Mouse (Mus musculus): ENCODE data around the gene Spns2.
"Not testable (repeated sequence)": the region's sequence is repeated elsewhere in the genome, so short reads cannot be mapped to it uniquely, and the experiment has no call there.

The Spns2 gene

GRCm38 (mm10) chr11:72471381-72471780 is 18.3 kb downstream of the Spns2 start:
- peak; percentile 70 for DNase-seq (ENCODE audit: low spot score)

- DNase-seq (ENCODE audit: low spot score), result no peak
Observed at GRCm38 (mm10) chr11:72470004-72470403, 19.7 kb downstream of the Spns2 start.

- peak; percentile 39 for DNase-seq (ENCODE audit: low spot score)
Observed at GRCm38 (mm10) chr11:72469217-72469616, 20.5 kb downstream of the Spns2 start.

- no peak for DNase-seq (ENCODE audit: low spot score)
Observed at GRCm38 (mm10) chr11:72468525-72468924, 21.2 kb downstream of the Spns2 start.

- DNase-seq (ENCODE audit: low spot score), result no peak
Observed at GRCm38 (mm10) chr11:72466694-72467507, 22.8 kb downstream of the Spns2 start.

GRCm38 (mm10) chr11:72465978-72466693 is 23.6 kb downstream of the Spns2 start:
- no peak for DNase-seq (ENCODE audit: low spot score)

GRCm38 (mm10) chr11:72464821-72465220 is 24.9 kb downstream of the Spns2 start:
- DNase-seq (ENCODE audit: low spot score), result no peak

- DNase-seq (ENCODE audit: low spot score), result peak; percentile 60
Observed at GRCm38 (mm10) chr11:72461500-72461981, 28.2 kb downstream of the Spns2 start.

- DNase-seq (ENCODE audit: low spot score), result no peak
Observed at GRCm38 (mm10) chr11:72458502-72458901, 31.2 kb downstream of the Spns2 start.

- DNase-seq (ENCODE audit: low spot score), result no peak
Observed at GRCm38 (mm10) chr11:72457995-72458496, 31.7 kb downstream of the Spns2 start.

GRCm38 (mm10) chr11:72455694-72456093 is 34.0 kb downstream of the Spns2 start:
- DNase-seq (ENCODE audit: low spot score), result no peak

- DNase-seq (ENCODE audit: low spot score), result no peak
Observed at GRCm38 (mm10) chr11:72453105-72453953, 36.4 kb downstream of the Spns2 start.

GRCm38 (mm10) chr11:72452140-72452665 is 37.5 kb downstream of the Spns2 start:
- no peak for DNase-seq (ENCODE audit: low spot score)

GRCm38 (mm10) chr11:72447475-72447874 is 42.2 kb downstream of the Spns2 start:
- no peak for DNase-seq (ENCODE audit: low spot score)

- peak; percentile 61 for DNase-seq (ENCODE audit: low spot score)
Observed at GRCm38 (mm10) chr11:72446311-72447105, 43.2 kb downstream of the Spns2 start.

- peak; percentile 97 for DNase-seq (ENCODE audit: low spot score)
Observed at GRCm38 (mm10) chr11:72440965-72441664, 48.6 kb downstream of the Spns2 start, which contains the start of gene Mybbp1a. TSS of gene Mybbp1a (plus strand) at chr11:72441355.

- DNase-seq (ENCODE audit: low spot score), result not testable (repeated sequence)
Observed at GRCm38 (mm10) chr11:72440597-72440964, 49.1 kb downstream of the Spns2 start.

- DNase-seq (ENCODE audit: low spot score), result no peak
Observed at GRCm38 (mm10) chr11:72438411-72438810, 51.3 kb downstream of the Spns2 start.

GRCm38 (mm10) chr11:72436756-72437650 is 52.7 kb downstream of the Spns2 start:
- DNase-seq (ENCODE audit: low spot score), result peak; percentile 26
